Mouse (Mus musculus): ENCODE data around the gene Ccdc33. TPM values are rescaled to one million over a fixed set of nuclear protein-coding genes. Genes with fewer than 3 reads are reported as not detected.

The Ccdc33 gene
- total RNA-seq, 2 experiments from 2014 or later, result not detected

DNA sequence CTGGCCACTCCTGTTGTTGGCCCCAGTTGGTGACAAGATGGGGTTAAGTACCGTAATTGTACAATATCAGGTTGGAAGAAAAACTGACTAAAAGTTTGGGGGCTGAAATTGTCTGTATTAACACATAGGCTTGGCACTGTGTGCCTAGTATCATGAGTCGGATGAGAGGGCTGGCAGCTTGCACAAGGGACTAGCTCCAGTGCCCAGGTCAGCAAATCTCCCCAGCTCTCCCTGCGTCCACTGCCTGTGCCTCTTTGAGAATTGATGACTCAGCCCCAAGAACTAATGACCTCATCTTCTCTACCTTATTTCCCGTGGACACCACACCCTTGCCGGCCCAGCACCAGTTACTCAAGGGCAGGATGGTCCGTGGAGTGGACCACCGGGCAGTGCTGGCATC, 68.8 kb downstream of the Ccdc33 start:
- DNase-seq (ENCODE audit: low spot score), result no peak

DNA sequence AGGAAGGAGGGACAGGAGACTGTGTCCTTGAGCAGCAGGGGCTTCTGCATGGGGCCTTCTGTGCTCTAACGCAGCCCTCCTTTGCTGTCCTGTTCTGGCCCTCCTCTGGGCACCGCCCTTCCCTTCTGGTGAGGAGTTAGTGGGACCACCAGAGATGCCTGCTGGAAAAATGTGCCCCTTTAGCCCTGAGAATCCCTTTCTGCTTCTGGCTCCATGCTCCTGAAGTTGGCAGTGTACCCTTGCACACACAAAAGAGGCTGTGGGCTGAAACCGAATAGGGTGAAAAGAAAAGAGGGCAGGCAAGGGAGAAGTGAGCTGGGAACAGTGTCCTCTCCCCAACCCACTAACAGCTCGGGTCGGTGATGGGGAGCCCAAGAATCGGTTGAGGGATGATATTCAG, 69.4 kb downstream of the Ccdc33 start:
- DNase-seq (ENCODE audit: low spot score), result no peak

DNA sequence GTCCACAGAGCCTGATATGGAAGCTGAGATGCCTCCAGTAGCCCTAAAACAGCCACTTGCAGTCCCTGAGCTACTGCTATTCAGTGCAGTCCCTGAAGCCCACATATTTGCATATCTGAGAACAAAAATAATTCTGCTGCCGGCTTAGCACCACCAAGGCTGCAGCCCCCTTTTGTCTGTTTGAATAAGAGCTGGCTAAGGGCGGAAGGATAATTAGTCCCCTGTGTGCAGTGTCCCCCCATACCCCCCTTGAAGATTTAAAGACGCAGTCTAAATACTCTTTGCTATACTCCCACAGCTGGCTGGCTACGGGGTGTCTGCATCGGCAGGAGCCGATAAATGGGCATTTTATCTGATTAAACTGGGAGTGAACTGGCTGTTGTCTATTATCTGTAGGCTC, 70.0 kb downstream of the Ccdc33 start:
- DNase-seq (ENCODE audit: low spot score), result no peak

DNA sequence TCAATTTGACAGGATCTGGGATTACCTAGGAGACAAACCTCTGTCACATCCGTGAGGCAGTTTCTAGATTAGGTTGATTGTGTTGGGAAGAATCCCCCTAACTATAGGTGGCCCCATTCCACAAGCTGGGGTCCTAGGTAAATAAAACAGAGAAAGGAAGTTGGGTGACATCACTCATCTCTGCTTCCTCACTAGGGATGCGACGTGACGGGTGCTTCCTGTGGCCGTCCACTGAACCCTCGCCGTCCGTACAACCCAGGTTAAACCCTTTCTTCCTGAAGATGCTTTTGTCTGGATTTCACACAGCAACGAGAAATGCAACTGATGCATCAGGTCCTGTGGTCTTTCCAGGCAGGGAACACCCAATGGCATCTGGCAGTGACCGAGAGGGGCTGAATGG, 71.6 kb downstream of the Ccdc33 start:
- DNase-seq (ENCODE audit: low spot score), result no peak

DNA sequence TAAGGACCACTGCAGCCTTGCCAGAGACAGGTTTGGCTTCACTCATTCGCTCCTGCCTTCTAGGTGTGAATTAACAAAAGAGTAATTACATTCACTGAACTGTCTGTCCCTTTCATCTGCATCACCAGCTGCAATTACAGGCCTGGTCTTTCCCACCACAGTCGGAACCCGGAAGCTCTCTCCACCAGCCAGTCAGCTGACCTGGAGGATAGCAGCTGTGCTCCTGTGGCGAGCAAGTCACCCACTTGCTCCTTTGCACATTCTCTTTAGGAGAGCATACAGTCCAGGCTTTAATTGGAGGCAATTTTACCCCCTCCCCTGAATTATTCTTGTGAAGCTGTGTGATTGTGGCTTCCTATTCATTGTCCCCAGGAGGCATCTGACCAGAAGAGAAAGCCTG, 73.0 kb downstream of the Ccdc33 start:
- DNase-seq (ENCODE audit: low spot score), result no peak

DNA sequence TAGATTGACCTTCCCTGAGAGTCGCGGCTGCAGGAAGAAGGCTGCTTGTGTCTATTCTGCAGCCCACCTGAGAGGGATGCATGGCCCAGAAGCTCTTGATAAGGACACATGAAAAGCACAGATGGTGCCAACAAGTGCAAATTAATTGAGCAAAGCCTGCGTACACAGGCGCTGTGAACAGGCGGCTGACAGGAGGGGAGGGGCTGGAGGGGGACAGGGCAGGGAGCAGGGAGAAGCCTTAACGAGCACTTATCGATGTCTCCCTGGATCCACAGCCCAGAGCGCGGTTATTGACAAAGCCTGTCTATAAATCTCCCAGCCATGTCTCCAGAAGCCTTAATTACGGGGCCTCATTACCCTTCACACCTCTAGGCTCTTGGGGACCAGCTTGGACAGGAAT, 73.8 kb downstream of the Ccdc33 start:
- DNase-seq (ENCODE audit: low spot score), result no peak

DNA sequence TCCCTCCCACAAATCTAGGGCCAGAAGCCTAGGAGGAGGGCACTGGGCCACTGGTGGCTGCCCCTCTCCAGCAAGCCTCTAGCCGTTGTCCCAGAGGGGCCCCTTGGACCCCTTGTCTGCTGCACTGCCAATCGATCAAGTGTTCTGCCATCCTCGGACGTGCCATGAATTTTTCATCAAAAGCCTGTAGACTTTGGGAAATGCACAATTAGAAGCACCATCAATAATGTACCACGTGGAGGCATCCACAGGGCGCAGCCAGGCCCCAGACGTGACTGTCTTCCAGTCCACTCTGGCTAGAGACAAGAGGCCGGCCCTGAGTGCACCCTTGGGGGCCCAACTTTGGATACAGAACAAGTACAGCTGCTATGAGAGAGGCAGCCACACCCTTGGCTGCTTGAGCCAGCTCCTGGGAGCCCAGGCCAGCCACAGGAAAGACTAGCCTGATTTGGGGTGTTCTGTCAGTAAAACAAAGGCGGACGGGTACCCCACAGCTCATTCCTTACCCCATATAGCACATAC, 75.1 kb downstream of the Ccdc33 start:
- DNase-seq (ENCODE audit: low spot score), result peak; percentile 84

DNA sequence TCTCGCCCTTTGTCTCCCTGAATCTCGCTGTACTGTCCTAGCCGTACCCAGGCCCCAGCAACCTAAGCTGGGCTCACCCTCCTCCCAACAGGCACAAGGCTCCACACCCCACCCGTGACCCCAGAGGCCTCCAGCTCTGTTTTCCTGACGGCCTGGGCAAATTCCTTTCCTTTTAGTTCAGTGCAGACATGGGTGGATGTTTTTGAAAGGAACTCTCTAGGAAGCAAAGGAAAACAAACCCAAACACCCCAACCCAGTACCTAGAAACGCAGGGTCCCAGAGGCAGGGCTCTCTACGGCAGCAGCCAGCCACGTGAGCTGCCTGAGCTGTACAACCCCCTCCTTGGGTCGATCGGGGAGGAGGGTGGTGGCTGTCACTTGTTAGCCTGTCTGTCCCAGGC, 76.2 kb downstream of the Ccdc33 start:
- DNase-seq (ENCODE audit: low spot score), result peak; percentile 56

DNA sequence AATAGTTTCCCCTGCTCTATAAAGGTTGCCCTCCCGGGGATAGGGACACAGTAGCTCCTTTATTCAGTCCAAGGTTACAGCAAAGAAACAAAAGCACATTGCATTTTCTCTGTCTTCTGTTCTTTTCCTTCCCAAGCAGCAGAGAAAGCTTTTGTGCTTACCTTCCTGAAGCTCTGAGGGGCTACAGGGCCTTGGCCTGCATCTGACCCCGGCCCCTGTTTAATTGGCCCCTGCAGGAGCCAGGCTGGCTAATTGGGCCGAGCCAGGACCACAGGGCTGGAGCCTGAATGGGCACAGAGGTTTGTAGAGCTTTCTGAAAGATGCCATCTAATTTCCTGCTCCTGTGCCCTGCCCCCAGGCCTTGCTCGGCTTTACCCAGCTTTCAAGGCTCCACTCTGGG, 77.6 kb downstream of the Ccdc33 start:
- no peak for DNase-seq (ENCODE audit: low spot score)

DNA sequence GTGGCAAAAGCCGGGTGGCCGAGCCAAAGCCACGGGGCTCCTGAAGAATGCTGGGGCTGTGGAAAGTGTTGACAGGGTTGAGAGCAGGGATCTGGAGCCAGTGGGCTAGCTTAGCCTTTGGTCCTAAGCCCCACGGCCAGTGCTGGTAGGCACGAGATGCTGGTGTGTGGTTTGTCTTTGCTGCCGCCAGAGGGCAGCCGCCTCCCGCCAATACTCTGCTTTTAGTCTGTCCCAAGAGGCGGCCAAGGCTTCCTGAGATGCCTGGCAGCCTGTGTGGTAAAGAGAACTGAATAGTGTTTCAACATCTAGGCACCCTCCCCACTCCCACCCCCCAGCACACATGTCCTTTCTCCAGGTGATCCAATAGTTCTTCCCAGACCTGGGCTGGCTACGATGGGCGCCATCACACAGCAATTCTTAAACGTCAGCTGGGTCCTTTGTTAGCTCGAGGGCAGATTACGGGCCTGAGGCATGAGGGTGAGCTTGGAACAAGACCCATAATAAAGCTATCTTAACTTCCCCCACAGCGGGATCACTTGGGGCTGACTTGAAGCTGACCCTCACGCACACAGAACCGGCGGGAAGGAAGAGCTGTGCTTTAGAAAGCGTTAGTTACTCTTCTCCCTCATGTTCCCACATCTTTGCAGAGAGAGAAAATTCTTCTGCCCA, 80.0 kb downstream of the Ccdc33 start:
- DNase-seq (ENCODE audit: low spot score), result peak; percentile 74

DNA sequence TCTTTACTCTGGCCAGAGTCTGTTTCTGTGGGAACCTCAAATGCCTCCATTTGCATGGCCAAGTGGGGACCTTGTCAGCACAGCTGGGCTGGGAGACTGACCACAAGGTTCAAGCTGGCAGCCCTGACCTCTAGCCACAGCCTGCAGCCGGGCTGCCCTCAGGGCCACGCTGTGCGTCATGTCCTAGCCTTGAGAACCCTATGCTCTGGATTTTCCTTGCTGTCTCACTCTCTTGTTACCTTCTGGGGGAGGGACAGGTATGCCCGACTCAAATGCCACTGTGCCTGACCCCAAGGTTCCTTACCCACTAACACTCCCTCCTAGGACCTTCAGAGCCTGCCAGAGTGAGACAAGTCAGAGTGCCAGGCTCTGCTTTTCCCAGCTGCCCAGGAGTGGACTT, 81.7 kb downstream of the Ccdc33 start:
- DNase-seq (ENCODE audit: low spot score), result no peak

DNA sequence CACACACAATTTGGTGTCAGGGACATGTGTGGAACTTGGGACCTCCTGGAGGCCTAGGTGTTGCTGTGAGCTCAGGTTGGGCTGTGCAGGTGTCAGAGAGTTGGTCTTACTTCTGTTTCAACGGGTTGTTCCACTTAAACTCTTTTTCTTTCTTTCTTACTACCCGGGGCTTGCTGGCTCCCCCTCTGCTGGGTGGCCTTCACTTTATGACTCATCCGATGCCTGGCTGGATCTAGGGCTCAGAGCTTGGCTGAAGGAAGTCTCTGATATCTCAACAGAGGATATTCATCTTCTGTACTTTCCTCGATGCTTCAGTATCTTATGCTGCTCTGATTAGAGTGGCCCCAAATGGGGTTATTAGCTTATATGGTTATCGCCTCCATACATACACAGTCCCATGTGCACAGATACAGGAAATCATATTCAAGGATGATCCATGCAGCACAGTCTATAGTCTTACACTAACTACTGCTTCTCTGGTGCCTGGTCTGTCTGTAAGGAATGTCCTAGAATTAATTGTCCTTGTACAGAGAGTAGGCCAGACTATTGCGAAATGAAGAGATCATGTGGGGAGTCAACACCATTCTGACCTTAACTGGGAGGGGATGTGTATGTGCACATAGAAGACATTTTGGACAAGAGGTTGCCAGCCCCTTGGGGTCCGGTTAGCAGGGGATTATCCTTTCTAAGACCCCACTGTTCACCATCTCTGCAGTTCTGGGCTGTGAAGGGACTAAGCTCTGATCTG, 82.5 kb downstream of the Ccdc33 start:
- DNase-seq (ENCODE audit: low spot score), result no peak

DNA sequence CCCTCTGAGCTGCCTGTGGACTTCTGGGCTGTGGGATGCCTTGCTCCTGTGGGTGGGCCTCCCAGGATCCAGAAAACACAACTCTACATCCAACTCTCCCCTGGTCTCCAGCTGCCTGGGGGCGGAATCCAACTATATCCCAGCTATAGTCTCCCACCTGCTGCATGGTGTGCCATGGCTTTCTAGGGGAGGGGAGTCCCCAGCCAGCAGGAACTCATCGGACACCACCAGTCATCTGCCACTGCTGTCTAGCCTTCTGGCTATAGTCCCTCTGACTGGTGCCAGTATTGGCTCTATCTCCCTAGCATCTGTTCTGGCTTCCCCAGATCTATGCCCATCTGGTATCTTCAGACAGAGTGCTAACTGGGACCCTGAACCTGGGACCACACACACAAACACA, 83.1 kb downstream of the Ccdc33 start:
- DNase-seq (ENCODE audit: low spot score), result no peak

DNA sequence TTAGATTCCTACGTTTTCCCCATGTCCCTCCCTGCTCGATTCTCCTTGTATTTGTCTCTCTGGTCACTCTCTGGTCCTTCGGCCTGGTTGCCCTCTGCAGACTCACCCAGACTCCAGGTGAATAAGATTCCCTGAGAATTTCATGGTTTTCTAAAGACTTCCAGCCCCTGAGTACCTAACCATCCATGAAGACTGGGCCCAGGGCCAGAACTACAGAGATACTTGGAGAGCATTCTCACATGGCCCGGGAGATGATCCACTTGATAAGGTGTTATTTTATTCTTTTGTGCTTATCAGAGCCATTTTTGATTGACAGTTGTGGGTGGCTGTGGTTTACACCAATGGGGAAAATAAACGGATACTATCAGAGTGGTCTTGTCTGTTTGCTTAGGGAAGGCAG, 86.7 kb downstream of the Ccdc33 start:
- DNase-seq (ENCODE audit: low spot score), result no peak

DNA sequence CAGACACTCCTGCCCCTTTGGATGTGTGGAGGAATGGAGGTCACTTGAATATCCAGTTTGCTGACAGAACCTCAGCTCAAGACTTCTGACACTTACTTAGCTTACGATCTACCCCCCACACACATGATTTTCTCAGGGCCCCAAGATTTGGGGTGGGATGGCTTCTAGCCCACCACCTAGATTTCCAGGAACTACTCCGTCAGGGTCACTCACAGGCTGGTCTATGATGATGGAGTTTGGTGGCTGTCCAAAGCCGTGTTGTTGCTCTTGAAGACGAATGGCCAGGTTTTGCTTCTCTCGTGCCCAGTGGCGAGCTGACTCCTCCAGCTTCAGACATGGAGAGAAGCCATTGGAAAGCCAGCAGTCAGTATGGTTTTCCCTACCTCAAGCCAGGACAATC, 89.0 kb downstream of the Ccdc33 start:
- DNase-seq (ENCODE audit: low spot score), result no peak

DNA sequence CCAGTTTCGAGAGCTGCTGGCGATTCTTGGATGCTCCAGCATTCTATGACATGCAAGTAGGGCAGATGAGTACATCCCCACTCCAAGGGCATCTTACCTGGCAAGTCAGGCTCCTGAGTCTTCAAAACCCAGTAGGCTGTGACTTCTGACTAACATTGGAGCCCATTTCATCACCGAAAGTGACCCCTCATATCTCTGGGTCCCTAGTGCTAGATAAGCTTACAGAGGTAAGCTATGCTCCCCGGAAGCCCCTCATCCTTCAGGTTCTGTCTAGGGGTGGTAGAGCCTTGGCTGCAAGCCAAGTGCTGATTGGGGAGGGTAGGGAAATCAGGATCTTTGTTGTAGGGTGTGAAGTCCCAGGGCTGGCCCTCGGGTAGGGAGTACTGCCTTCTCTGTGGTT, 89.8 kb downstream of the Ccdc33 start:
- DNase-seq (ENCODE audit: low spot score), result no peak

DNA sequence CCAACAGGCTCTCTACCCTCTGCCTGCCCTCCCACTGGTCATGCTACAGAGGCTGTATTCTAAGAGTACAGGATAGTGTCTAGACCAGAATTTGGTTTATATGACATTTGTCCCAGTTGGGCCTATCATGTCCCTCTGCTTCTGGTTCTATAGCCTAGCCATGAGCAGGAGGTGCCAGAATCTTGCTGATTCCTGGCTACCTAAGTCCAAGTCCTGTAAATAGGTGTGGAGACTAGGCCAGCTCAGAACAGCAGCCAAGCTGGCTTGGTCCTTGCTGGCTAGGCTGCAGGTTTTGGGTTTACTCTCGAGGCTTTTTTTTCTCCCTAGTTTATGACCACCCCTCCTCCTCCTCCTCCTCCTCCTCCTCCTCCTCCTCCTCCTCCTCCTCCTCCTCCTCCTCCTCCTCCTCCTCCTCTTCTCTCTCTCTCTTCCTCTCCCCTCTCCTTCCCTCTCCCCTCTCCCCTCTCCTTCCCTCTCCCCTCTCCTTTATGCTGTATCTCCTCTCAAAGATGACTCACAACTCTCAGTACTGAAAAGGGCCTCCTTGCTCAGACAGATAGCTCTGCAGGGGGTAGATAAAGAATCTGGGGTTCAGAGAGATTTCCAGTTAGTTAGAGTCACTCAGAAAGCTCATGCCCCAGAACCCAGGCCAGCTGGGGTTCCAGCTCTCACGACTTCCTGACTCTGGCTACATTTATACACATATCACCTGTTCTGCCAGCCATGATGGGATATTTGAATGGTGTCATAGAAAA, 91.0 kb downstream of the Ccdc33 start:
- DNase-seq (ENCODE audit: low spot score), result peak; percentile 23

DNA sequence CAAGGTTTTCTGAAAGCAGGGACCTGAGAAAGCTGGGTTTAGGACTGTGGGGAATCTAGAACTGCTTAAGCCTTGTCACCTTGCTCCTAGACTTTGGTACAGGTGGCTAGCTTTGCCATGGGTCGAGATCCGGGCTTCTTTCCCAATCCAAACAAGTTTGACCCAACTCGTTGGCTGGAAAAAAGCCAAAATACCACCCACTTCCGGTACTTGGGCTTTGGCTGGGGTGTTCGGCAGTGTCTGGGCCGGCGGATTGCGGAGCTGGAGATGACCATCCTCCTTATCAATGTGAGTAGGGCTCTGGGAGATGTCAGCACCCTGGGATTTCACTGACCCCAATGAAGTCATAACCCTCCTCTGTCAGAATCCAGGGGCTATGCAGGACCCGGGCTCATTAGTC, 92.6 kb downstream of the Ccdc33 start:
- DNase-seq (ENCODE audit: low spot score), result no peak

DNA sequence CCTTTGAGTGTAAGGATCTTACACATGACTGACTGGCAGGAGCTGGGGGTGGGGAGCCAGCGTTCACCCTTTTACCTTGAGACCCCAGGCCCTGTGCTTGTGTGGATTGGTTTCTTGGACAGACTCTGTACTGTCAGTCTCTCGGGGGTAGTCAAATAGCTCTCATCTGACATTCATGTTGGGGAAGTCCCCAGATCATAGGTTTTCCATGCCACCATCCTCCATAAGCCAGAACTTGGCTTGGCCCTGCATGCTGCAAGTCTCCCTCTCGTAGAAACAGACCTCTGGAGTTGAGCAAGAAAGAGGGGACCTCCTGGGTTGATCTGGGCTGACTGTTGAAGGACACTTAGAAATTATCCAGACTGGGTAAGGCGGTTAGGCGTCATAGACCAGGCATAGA, 100.2 kb downstream of the Ccdc33 start:
- no peak for DNase-seq (ENCODE audit: low spot score)

DNA sequence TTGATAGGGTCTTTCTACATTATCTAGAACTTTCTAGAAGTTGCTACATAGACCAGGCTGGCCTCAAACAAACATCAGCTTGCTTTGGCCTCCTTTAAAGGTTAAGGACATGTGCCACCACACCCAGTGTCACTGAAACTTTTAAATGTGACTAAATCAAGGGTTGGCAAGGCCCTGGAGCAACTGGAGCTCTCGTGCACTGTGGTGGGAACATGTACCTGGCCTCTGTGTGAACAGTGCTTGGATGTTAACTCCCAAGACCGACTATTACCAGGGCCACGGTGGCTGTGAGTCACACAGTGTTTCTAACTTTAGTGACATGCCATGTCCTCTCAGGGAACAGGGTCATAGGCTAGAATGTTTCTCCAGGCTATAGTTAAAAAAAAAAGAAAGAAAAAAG, 101.7 kb downstream of the Ccdc33 start:
- no peak for DNase-seq (ENCODE audit: low spot score)

DNA sequence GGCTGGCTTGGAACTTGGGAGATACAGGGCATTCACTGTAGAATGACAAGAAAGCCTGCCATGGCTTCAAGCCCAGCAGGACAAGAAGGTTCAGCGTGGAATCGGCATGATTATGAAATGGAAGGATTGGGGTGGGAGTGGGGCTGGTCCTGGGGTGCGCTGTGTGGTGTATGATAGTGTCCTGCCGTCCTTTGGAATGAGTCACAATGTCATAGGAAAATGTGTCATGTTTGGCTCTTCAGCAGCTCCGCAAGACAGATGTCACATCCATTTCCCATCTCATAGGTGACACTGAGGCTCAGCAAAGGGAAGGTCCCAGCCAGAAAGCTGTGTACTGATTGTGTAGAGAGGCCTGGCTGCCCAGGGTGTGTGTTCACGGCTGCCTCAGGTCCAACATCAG, 102.8 kb downstream of the Ccdc33 start:
- no peak for DNase-seq (ENCODE audit: low spot score)

DNA sequence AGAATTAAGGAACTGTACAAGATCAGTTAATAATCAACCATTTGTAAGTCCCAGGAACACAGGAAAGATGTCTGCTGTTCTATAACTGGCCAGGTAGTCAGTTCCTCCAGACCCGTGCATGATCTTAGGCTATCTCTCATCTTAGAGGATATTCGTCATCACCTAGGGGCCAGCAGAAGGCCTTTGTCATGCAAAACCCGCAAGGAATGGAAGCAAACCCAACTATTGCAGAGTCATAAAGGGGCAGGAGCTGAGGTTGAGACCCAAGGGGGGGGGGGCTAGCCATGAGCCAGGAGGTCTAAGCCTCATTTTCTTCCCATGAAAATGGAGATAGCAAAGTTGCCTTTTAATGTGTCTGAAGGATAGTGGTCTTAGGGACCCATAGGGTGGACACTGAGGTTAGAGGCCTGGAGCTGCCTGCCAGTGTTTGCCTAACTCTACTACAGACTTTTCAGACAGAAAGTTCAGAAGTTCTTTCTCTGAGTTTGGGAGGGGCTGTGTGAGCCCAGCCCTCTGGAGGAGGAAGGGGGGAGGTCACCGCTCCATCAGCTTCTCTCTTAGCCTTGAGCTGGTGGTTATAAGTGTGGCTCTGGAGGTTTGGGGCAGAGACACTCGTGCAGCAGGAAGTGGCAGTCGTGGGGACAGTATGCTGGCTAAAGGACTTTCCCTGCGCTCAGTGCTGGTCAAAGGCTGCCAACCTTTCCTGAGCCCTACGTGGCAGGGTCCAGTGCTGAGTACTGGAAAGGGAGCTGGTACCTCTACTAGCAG, 104.0 kb downstream of the Ccdc33 start:
- no peak for DNase-seq (ENCODE audit: low spot score)

Data from gastrocnemius, adult 18-20 months (tissue).